Mouse (Mus musculus) forebrain, embryonic 13.5 days (tissue): Measurements from ENCODE around the gene Dkk3. TPM values are rescaled to one million over a fixed set of nuclear protein-coding genes. Genes with fewer than 3 reads are reported as not detected.
"Not testable (repeated sequence)": the region's sequence is repeated elsewhere in the genome, so short reads cannot be mapped to it uniquely, and the experiment has no call there.

Experiments used
- ATAC-seq: fragments of 200-750 bp; cut with Nextera tagmentation; 2 replicates; pipeline ENCODE4 v1.8.0; 2017
- H3K27ac ChIP-seq: fragments of 300-500 bp; sonication (generic); 2 replicates; pipeline ENCODE4 v1.5.1; 2015; ENCODE audit warnings: inconsistent platforms, mild to moderate bottlenecking, moderate library complexity
- H3K27me3 ChIP-seq: fragments of 300-500 bp; sonication (generic); 2 replicates; pipeline ENCODE4 v1.6.1; 2015; ENCODE audit warnings: mild to moderate bottlenecking, inconsistent platforms
- H3K36me3 ChIP-seq: fragments of 300-500 bp; sonication (generic); 2 replicates; pipeline ENCODE4 v1.6.1; 2015; ENCODE audit warnings: mild to moderate bottlenecking, inconsistent platforms; ENCODE audit not compliant: poor library complexity, severe bottlenecking
- H3K4me1 ChIP-seq: fragments of 300-500 bp; sonication (generic); 2 replicates; pipeline ENCODE4 v1.6.1; 2015; ENCODE audit warnings: inconsistent platforms
- H3K4me2 ChIP-seq: fragments of 300-500 bp; sonication (generic); 2 replicates; pipeline ENCODE4 v1.6.1; 2015; ENCODE audit warnings: inconsistent platforms, mild to moderate bottlenecking, moderate library complexity
- H3K4me3 ChIP-seq: fragments of 300-500 bp; sonication (generic); 2 replicates; pipeline ENCODE4 v1.5.1; 2015; ENCODE audit warnings: mild to moderate bottlenecking, inconsistent platforms
- H3K9ac ChIP-seq: fragments of 300-500 bp; sonication (generic); 2 replicates; pipeline ENCODE4 v1.6.1; 2015; ENCODE audit warnings: mild to moderate bottlenecking, inconsistent platforms
- H3K9me3 ChIP-seq: fragments of 300-500 bp; sonication (generic); replicated peaks from 2 replicates; pipeline ENCODE4 v1.6.1; 2016; ENCODE audit warnings: inconsistent platforms
- WGBS: fragments of 180-500 bp; shearing (Covaris S2); methylation state at CpG from one replicate; pipeline ENCODE4 v1.1.7; 2015; 5-methylcytosine and 5-hydroxymethylcytosine counted together
- polyA plus RNA-seq: library from polyadenylated mRNA; unstranded; fragments of >200 nt; fragmentation: Nextera tagmentation; extraction: Ambion mirVana; gene quantifications from 2 replicates; pipeline ENCODE4 v1.2.1, GENCODE M21; 2015

Gene Dkk3
- polyA plus RNA-seq, 1 experiment from 2014 or later, result 16.0 TPM

DNA sequence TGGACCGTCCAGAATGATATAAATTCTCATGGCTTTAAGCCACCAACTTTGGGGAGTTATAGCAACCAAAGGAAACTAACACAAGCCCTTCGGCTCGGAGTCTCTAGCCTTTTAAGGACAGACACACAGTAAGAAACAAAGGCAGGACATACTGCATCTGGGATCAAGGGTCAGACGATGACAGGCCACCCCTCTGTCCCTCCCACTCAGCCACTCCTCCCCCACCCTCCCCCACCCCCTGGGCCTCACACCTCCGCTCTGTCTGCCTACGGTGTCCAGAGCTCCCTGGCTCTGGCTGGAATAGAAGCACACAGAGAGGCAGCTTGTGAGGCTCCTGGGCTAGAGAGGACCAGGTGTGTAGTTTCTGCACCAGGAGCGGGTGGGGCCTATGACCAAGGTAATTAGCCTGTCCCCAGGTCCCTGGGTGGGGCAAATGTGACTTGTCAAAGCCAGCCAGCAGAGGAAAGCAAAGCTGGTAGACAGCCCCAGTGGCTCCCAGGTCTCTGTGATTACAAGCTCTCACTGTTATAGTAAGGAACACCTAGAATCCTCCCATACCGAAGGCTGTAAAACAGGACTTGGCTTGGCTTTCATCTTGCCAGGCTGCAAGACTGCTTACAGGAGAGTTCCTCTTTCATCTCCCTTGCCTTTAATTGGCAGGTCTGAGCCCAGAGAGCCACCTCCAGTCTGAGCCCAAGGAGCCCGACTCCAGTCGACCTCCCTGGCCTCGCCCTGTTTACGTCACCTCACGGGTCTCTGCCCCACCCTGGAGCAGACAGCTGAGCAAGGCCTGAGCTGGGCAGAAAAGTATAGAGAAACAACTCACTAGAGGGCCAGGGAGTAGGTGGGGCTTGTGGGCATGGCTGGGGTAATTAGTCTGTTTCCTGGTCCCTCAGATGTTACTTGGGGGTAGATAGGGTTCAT lies 28.9 kb upstream of the Dkk3 start:
- H3K4me3 ChIP-seq, result no peak overlapping the region
- no peak overlapping the region for H3K9ac ChIP-seq
- H3K36me3 ChIP-seq, result no peaks in the 10 kb centered on the region
- H3K4me2 ChIP-seq, result no peak overlapping the region
- ATAC-seq, result no peak
- 79% methylated on average over 13 of the region's 13 CpGs for WGBS
- H3K4me1 ChIP-seq, result no peaks in the 10 kb centered on the region
- no peaks in the 10 kb centered on the region for H3K27me3 ChIP-seq
- H3K27ac ChIP-seq, result no peak overlapping the region
- H3K9me3 ChIP-seq, result no peaks in the 10 kb centered on the region

DNA sequence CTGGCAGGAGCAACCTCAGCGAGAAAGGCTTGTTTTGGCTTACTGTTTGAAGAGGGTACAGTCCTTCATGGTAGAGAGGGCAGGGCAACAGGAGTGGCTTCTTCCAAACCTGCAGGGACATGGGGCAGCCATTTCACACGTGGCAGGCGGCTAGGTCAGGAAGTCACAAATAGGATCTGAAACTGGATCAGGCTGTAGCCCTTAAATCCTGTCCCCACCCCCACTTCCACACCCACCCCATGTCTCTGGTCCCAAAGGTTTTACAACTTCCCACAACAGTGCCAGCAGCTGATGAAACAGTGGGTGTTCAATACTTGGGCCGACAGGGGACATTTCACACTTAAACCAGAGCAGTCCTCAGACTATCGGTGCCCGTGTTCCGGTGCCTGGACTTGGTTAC lies 28.0 kb upstream of the Dkk3 start:
- Histone ChIP-seq H3K4me3 (no peak overlapping the region), H3K4me2 (no peak overlapping the region), H3K27ac (no peak overlapping the region), H3K27me3 (no peaks in the 10 kb centered on the region), H3K9ac (no peak overlapping the region), H3K36me3 (no peaks in the 10 kb centered on the region), H3K4me1 (no peaks in the 10 kb centered on the region), H3K9me3 (no peaks in the 10 kb centered on the region)
- ATAC-seq, result no peak
- WGBS, result 88% methylated on average over 7 of the region's 7 CpGs

GRCm38 (mm10) chr7:112185226-112185745 lies 26.4 kb upstream of the Dkk3 start:
- WGBS, result 75% methylated on average over 9 of the region's 9 CpGs

DNA sequence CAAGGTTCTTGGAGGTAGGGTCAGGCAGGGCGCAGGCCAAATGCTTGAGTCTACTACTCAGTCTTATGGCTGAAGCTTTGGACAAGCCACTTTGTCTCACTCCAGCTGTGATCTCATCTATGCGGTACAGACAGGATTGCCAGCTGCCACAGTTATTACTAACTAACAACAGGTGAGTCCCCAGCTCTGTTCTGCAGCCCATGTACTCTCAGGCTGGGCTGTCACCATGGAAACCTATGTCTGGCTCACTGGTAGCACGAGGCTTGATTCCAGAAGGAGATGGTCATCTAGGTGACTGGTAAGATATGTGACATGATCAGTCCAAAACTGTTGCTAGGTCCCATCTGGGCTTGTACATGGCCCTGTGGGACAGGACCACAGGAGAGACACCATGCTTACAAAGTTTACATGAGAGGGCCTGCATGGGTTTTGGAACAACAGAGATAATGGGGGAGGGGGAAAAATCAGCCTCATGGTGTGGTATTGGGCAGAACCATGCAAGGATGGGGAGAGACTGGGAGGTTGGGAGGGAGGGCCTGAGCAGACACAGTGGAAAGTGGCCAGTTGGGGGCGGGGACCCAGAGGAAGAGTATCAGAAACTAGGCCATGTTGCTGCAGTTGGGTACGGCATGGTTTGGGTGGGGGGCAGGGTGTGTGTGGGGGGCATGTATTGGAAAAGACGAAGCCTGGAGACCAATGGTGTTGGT lies 25.8 kb upstream of the Dkk3 start:
- WGBS, result 83% methylated on average over 6 of the region's 6 CpGs
- Histone ChIP-seq H3K36me3 (no peaks in the 10 kb centered on the region), H3K9ac (no peak overlapping the region), H3K4me2 (no peak overlapping the region), H3K27me3 (no peaks in the 10 kb centered on the region), H3K27ac (no peak overlapping the region), H3K9me3 (no peaks in the 10 kb centered on the region), H3K4me3 (no peak overlapping the region), H3K4me1 (peaks cover 9% of the 10 kb centered on the region)
- no peak for ATAC-seq

More at GRCm38 (mm10) chr7:112185226-112185745, 26.4 kb upstream of the Dkk3 start:
- Histone ChIP-seq H3K9ac (no peak overlapping the region), H3K27ac (no peak overlapping the region), H3K9me3 (no peaks in the 10 kb centered on the region), H3K27me3 (no peaks in the 10 kb centered on the region), H3K4me1 (0 out of 2 replicates have a peak, but pooled peaks cover 5% of the 10 kb centered on the region), H3K4me2 (no peak overlapping the region), H3K4me3 (no peak overlapping the region), H3K36me3 (no peaks in the 10 kb centered on the region)
- ATAC-seq, result no peak

- Histone ChIP-seq H3K27me3 (no peaks in the 10 kb centered on the region), H3K27ac (no peak overlapping the region), H3K4me2 (no peak overlapping the region), H3K9me3 (no peaks in the 10 kb centered on the region), H3K36me3 (no peaks in the 10 kb centered on the region), H3K9ac (no peak overlapping the region), H3K4me3 (no peak overlapping the region), H3K4me1 (peaks cover 9% of the 10 kb centered on the region)
- WGBS, result 35% methylated on average over 5 of the region's 5 CpGs
- ATAC-seq, result peak; percentile 50
These were observed 24.5 kb upstream of the Dkk3 start for GRCm38 (mm10) chr7:112183258-112183841.

- no peak overlapping the region for H3K4me3 ChIP-seq
- no peaks in the 10 kb centered on the region for H3K9me3 ChIP-seq
- ATAC-seq, result peak; percentile 88
- H3K36me3 ChIP-seq, result no peaks in the 10 kb centered on the region
- H3K27ac ChIP-seq, result peak overlapping the region; percentile 48
- peak overlapping the region; percentile 14; the same call in 1 of the 2 replicates for H3K4me2 ChIP-seq
- H3K27me3 ChIP-seq, result no peaks in the 10 kb centered on the region
- no peak overlapping the region for H3K9ac ChIP-seq
- 6% methylated on average over 8 of the region's 10 CpGs for WGBS
- peaks cover 9% of the 10 kb centered on the region for H3K4me1 ChIP-seq
These were observed 21.4 kb upstream of the Dkk3 start for GRCm38 (mm10) chr7:112180235-112180705.

DNA sequence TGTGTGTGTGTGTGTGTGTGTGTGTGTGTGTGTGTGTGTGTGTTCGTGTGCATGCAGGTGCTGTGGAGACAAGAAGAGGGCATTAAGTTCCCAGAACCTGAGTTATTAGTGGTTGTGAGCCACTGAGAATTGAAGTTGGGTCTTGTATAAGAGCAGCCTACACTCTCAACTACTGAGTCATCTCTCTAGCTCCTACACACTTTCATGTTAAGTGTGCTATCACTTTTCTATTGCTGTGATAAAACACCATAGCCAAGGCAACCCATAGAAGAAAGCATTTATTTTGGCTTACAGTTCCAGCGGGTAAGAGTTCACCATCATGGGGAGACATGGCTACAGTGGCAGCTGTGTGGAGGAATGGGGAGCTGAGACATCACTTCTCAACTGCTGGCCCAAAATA lies 17.8 kb upstream of the Dkk3 start:
- Histone ChIP-seq H3K4me3 (no peak overlapping the region), H3K27ac (no peak overlapping the region), H3K9ac (no peak overlapping the region), H3K9me3 (no peaks in the 10 kb centered on the region), H3K36me3 (no peaks in the 10 kb centered on the region), H3K4me1 (peaks cover 9% of the 10 kb centered on the region), H3K27me3 (no peaks in the 10 kb centered on the region), H3K4me2 (no peak overlapping the region)
- WGBS, result 86% methylated on average over 2 of the region's 2 CpGs
- ATAC-seq, result no peak

DNA sequence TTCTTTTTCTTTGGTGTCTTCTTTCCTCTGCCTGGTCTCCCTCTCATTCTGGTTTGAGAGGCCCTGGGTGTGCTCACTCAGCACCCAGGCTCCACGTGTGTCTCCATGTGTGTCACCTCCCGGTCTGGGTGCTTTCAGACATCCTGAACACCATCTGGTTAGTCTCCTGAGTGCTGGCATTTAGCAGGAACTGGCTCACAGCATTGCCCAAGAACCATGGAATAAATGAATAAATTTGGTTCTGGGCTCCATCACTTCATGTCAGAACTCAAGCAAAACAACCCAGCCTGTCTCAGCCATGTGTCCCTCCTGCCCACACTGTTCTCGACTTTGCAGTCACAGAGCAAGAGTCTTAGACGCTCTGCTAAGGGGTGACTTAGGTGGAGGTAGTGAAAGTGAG lies 13.8 kb upstream of the Dkk3 start:
- 72% methylated on average over 4 of the region's 4 CpGs for WGBS
- Histone ChIP-seq H3K4me2 (no peak overlapping the region), H3K9ac (no peak overlapping the region), H3K4me3 (no peak overlapping the region), H3K27ac (no peak overlapping the region), H3K36me3 (no peaks in the 10 kb centered on the region), H3K9me3 (no peaks in the 10 kb centered on the region), H3K27me3 (no peaks in the 10 kb centered on the region), H3K4me1 (peaks cover 10% of the 10 kb centered on the region)
- ATAC-seq, result no peak

- H3K27ac ChIP-seq, result peak overlapping the region; percentile 42
- ATAC-seq, result peak; percentile 86
- H3K9ac ChIP-seq, result no peak overlapping the region
- H3K36me3 ChIP-seq, result no peaks in the 10 kb centered on the region
- 12% methylated on average over 10 of the region's 10 CpGs for WGBS
- no peaks in the 10 kb centered on the region for H3K27me3 ChIP-seq
- no peaks in the 10 kb centered on the region for H3K9me3 ChIP-seq
- peaks cover 10% of the 10 kb centered on the region for H3K4me1 ChIP-seq
- H3K4me2 ChIP-seq, result no peak overlapping the region
- no peak overlapping the region for H3K4me3 ChIP-seq
These were observed 11.3 kb upstream of the Dkk3 start for GRCm38 (mm10) chr7:112169955-112170692.

DNA sequence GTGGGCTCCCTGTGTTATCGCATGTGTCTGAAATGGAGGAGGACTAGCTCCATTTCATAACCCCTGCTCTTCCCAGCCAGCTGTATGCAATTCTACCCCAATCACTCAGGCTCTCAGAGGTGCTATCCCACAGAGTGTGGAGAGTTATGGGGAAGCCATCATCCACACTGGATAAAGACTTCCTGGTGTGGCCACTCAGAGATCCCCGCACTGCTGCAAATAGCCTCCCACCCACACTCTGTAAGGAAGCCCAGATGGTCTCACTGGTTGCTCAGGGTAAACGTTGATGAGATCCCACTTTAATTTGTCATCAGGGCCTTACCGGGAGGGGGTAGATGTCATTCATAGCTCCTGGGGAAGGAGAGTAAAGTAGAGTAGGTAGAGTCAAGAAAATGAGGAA lies 6.7 kb upstream of the Dkk3 start:
- Histone ChIP-seq H3K4me1 (peaks cover 7% of the 10 kb centered on the region), H3K27me3 (0 out of 2 replicates have a peak, but pooled peaks cover 3% of the 10 kb centered on the region), H3K9ac (no peak overlapping the region), H3K4me2 (no peak overlapping the region), H3K9me3 (no peaks in the 10 kb centered on the region), H3K27ac (no peak overlapping the region), H3K4me3 (no peak overlapping the region), H3K36me3 (no peaks in the 10 kb centered on the region)
- 80% methylated on average over 4 of the region's 4 CpGs for WGBS
- ATAC-seq, result no peak

- ATAC-seq, H3K4me1 ChIP-seq, H3K4me3 ChIP-seq, H3K36me3 ChIP-seq, H3K9ac ChIP-seq, H3K4me2 ChIP-seq, H3K9me3 ChIP-seq, H3K27ac ChIP-seq, H3K27me3 ChIP-seq: not testable (repeated sequence)
- 89% methylated on average over 4 of the region's 4 CpGs for WGBS
These were observed 6.2 kb upstream of the Dkk3 start for GRCm38 (mm10) chr7:112165032-112165431.
